Mouse (Mus musculus) intestine, postnatal 0 days (tissue): Measurements from ENCODE around the gene Pbx1. TPM values are rescaled to one million over a fixed set of nuclear protein-coding genes. Genes with fewer than 3 reads are reported as not detected.

Experiments used
- ATAC-seq: fragments of 200-750 bp; cut with Nextera tagmentation; 2 replicates; pipeline ENCODE4 v1.8.0; 2017; ENCODE audit warnings: mild to moderate bottlenecking, moderate TSS enrichment, moderate library complexity
- H3K27ac ChIP-seq: fragments of 300-500 bp; sonication (generic); 2 replicates; pipeline ENCODE4 v1.5.1; 2014; ENCODE audit warnings: mild to moderate bottlenecking, low read depth, low read length, moderate library complexity
- H3K27me3 ChIP-seq: fragments of 300-500 bp; sonication (generic); replicated peaks from 2 replicates; pipeline ENCODE4 v1.6.1; 2014; ENCODE audit warnings: low read length, mixed read lengths; ENCODE audit not compliant: control insufficient read depth, insufficient read depth
- H3K36me3 ChIP-seq: fragments of 300-500 bp; sonication (generic); 2 replicates; pipeline ENCODE4 v1.6.1; 2014; ENCODE audit warnings: mild to moderate bottlenecking, moderate library complexity; ENCODE audit not compliant: control insufficient read depth, insufficient read depth
- H3K4me1 ChIP-seq: fragments of 300-500 bp; sonication (generic); replicated peaks from 2 replicates; pipeline ENCODE4 v1.6.1; 2014; ENCODE audit warnings: antibody characterized with exemption, low read length, mixed read lengths; ENCODE audit not compliant: control insufficient read depth, insufficient read depth
- H3K4me2 ChIP-seq: fragments of 300-500 bp; sonication (generic); replicated peaks from 2 replicates; pipeline ENCODE4 v1.6.1; 2014; ENCODE audit warnings: low read depth, mild to moderate bottlenecking, moderate library complexity
- H3K4me3 ChIP-seq: fragments of 300-500 bp; sonication (generic); 2 replicates; pipeline ENCODE4 v1.5.1; 2014; ENCODE audit warnings: low read depth, low read length
- H3K9ac ChIP-seq: fragments of 300-500 bp; sonication (generic); 2 replicates; pipeline ENCODE4 v1.6.1; 2014; ENCODE audit warnings: mild to moderate bottlenecking, low read depth, low read length
- H3K9me3 ChIP-seq: fragments of 300-500 bp; sonication (generic); 2 replicates; pipeline ENCODE4 v1.6.1; 2016; ENCODE audit warnings: mixed run types; ENCODE audit not compliant: control insufficient read depth
- CTCF ChIP-seq: sonication (generic); IDR thresholded peaks from 2 replicates; pipeline ENCODE4 v1.5.1; 2016; ENCODE audit warnings: low read depth, mild to moderate bottlenecking, control low read depth, antibody characterized with exemption, moderate library complexity
- WGBS: fragments of 180-500 bp; shearing (Covaris S2); extraction: QIAGEN DNeasy Blood & Tissue Kit; methylation state at CpG from one replicate; pipeline ENCODE4 v1.1.7; 2014; 5-methylcytosine and 5-hydroxymethylcytosine counted together
- polyA plus RNA-seq: library from polyadenylated mRNA; unstranded; fragments of >200 nt; fragmentation: Nextera tagmentation; extraction: Ambion mirVana; gene quantifications from 2 replicates; pipeline ENCODE4 v1.2.1, GENCODE M21; 2015

The Pbx1 gene
- polyA plus RNA-seq, 1 experiment from 2014 or later, result 9.8 TPM

DNA sequence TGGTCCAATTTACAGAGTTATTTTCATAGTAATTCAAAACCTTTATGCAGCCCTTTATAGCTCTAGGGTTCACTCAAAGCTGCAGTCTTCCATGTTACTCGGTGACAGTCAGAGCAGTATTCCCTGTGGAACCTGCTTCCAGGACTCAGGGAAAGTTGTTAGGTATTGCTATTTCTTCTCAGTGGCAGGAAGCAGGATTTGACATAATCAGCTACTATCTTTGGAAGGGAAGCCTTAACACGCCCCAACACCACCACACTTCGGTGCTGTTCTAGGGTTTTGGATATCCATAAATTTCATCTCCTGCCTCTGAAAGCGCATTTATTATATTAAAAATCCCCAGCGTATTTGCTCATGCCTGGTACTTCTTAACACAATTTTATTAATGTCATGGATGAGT, 314.0 kb downstream of the Pbx1 start:
- H3K27ac ChIP-seq, result no peak overlapping the region
- H3K27me3 ChIP-seq, result no peaks in the 10 kb centered on the region
- WGBS, result 85% methylated on average over 5 of the region's 5 CpGs
- no peak overlapping the region for H3K9ac ChIP-seq
- H3K9me3 ChIP-seq, result no peaks in the 10 kb centered on the region
- no peaks in the 10 kb centered on the region for H3K36me3 ChIP-seq
- ATAC-seq, result no peak
- TF ChIP-seq CTCF, result no peak
- no peaks in the 10 kb centered on the region for H3K4me1 ChIP-seq
- H3K4me2 ChIP-seq, result no peak overlapping the region
- no peak overlapping the region for H3K4me3 ChIP-seq

DNA sequence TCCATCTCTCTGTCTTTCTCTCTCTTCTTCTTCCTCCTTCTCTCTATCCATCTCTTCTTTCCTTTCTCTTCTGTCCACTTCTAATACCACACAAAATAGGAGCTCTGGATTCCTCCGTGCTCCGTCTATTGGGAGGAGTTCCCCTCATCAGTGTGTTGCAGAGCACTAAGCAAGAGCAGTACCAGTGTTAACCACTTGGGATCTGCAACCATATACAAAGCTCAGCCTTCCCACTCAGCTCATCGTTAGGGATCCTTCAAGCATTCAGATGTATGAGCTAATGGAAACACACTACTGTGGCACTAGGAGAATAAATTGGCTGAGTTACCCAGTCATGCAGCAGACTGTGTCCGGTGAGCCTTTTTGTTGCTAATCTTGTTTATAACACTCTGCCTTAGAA, 314.7 kb downstream of the Pbx1 start:
- Histone ChIP-seq H3K4me1 (no peaks in the 10 kb centered on the region), H3K27me3 (no peaks in the 10 kb centered on the region), H3K9me3 (no peaks in the 10 kb centered on the region), H3K4me2 (no peak overlapping the region), H3K4me3 (no peak overlapping the region), H3K27ac (no peak overlapping the region), H3K36me3 (no peaks in the 10 kb centered on the region), H3K9ac (no peak overlapping the region)
- TF ChIP-seq CTCF, result no peak
- WGBS, result 80% methylated on average over 4 of the region's 4 CpGs
- ATAC-seq, result no peak

DNA sequence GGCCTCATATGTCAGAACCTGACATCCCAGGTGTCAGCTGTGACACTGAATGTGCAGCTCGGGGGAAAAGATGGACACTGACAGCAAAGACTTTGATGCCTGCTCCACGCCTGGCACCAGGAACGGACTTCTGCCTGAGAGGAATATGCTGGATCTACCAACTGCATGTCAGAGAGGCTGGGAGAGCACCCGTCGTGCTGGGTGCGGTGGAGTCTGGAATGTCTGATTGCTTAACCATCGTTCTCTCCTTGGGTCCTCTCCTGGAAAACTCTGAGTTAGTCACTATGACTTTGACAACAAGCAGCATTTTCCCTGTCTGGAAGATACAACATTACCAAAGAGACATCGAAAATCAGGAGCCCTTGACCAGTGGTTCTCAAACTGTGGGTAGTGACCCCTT, 322.3 kb downstream of the Pbx1 start:
- no peak for TF ChIP-seq CTCF
- ATAC-seq, result no peak
- Histone ChIP-seq H3K9me3 (no peaks in the 10 kb centered on the region), H3K27ac (no peak overlapping the region), H3K36me3 (no peaks in the 10 kb centered on the region), H3K4me1 (no peaks in the 10 kb centered on the region), H3K9ac (no peak overlapping the region), H3K4me2 (no peak overlapping the region), H3K27me3 (no peaks in the 10 kb centered on the region), H3K4me3 (no peak overlapping the region)
- 77% methylated on average over 8 of the region's 8 CpGs for WGBS

DNA sequence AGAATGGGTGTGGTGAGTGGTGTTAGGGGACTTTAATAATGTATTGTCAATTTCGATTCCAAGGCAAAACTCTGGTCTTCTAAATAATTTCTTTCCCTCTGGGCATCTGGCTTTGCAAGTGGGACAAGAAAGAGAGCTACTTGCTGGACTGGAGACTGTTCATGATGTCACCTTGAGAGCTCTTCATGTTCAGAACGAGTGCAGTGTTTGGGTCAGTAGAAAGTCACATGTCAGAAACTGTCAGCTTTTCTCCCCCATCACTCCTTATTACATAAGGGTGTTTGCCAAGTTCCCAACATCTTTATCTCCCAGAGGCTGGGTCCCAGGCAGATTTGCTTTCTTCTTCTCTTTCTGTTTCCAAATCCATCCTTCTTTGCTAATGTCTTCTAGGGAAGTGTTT, 328.2 kb downstream of the Pbx1 start:
- H3K9me3 ChIP-seq, result no peaks in the 10 kb centered on the region
- ATAC-seq, result no peak
- no peak for TF ChIP-seq CTCF

DNA sequence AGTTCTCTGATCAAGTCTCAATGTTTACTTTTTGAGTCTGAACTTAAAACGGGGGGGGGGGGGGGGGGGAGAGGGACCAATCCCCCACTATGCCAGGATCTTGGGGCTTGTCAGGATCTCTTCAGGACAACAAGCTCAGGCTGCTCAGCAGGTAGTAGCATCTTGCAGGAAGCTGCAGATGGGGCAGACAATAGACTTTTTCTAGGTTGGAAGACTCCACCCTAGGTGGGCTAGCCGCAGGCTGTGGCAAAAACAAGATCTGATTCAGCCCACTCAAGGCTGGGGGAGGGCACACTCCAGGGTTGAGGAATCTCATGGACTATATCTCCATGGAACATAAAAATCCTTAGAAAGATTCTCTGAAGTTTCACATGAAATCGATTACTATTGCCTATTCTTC, 330.6 kb downstream of the Pbx1 start:
- no peaks in the 10 kb centered on the region for H3K36me3 ChIP-seq
- no peak for TF ChIP-seq CTCF
- 59% methylated on average over 3 of the region's 3 CpGs for WGBS
- H3K27me3 ChIP-seq, result no peaks in the 10 kb centered on the region
- no peak overlapping the region for H3K9ac ChIP-seq
- no peaks in the 10 kb centered on the region for H3K4me1 ChIP-seq
- H3K4me2 ChIP-seq, result no peak overlapping the region
- H3K9me3 ChIP-seq, result no peaks in the 10 kb centered on the region
- H3K27ac ChIP-seq, result no peak overlapping the region
- ATAC-seq, result no peak
- no peak overlapping the region for H3K4me3 ChIP-seq

More for the DNA sequence above, 328.2 kb downstream of the Pbx1 start:
- H3K9ac ChIP-seq, result no peak overlapping the region
- 67% methylated on average over 2 of the region's 2 CpGs for WGBS
- H3K27me3 ChIP-seq, result no peaks in the 10 kb centered on the region
- H3K27ac ChIP-seq, result no peak overlapping the region
- H3K36me3 ChIP-seq, result no peaks in the 10 kb centered on the region
- H3K4me2 ChIP-seq, result no peak overlapping the region
- no peaks in the 10 kb centered on the region for H3K4me1 ChIP-seq
- no peak overlapping the region for H3K4me3 ChIP-seq

DNA sequence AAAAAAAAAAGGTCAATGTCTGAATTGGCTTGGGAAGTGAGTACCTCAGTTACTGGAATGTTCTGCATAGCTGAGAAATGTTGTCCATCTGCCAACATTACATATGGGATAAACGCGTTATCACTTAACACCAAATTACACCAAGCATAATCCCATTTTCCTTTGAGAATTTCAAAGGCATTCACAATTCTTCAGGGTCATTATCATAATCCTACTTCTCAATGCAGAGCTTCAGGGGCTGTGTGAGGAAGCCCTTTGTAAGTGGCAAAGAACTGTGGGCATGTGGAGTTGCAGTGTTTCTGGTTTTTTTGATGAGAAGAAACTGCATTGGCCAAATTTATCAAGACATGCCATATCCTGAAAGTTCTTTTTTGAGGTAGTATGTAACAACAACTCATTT, 333.3 kb downstream of the Pbx1 start:
- no peaks in the 10 kb centered on the region for H3K4me1 ChIP-seq
- no peaks in the 10 kb centered on the region for H3K36me3 ChIP-seq
- H3K9ac ChIP-seq, result no peak overlapping the region
- no peaks in the 10 kb centered on the region for H3K9me3 ChIP-seq
- TF ChIP-seq CTCF, result no peak
- no peak for ATAC-seq
- H3K27me3 ChIP-seq, result no peaks in the 10 kb centered on the region
- no peak overlapping the region for H3K4me2 ChIP-seq
- WGBS, result 93% methylated on average over 2 of the region's 2 CpGs
- no peak overlapping the region for H3K27ac ChIP-seq
- H3K4me3 ChIP-seq, result no peak overlapping the region

DNA sequence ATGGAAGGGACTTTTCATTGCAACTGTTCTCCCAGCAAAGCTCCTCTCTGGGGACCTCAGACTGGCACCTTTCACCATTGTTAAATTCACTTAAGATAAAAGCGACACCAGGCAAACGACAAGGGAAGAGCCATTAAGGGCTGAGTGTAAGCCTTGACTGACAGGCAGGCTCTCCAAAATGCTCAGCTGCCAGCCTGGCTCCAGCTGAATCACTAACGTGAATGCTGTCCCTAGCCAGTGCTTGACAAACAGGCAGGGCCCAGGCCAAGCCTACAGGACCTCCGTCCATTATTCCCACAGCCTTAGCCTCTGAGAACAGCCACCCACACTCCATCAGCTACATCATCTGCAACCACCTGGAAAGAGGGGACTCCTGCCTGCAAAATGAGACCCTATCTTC, 337.4 kb downstream of the Pbx1 start:
- no peaks in the 10 kb centered on the region for H3K36me3 ChIP-seq
- H3K4me2 ChIP-seq, result no peak overlapping the region
- 43% methylated on average over 4 of the region's 4 CpGs for WGBS
- no peak for ATAC-seq
- H3K4me3 ChIP-seq, result no peak overlapping the region
- no peaks in the 10 kb centered on the region for H3K9me3 ChIP-seq
- H3K27ac ChIP-seq, result no peak overlapping the region
- no peak for TF ChIP-seq CTCF
- no peak overlapping the region for H3K9ac ChIP-seq
- no peaks in the 10 kb centered on the region for H3K27me3 ChIP-seq
- no peaks in the 10 kb centered on the region for H3K4me1 ChIP-seq
